Mouse (Mus musculus): ENCODE results near the gene Cdkn2aipnl.
A peak's percentile ranks its signal among the peaks of the same experiment; 100 is the strongest.

The Cdkn2aipnl gene

GRCm38 (mm10) chr11:51967443-51968401 lies at the start of gene Cdkn2aipnl:
Cdkn2aipnl (plus strand) TSS chr11:51967661.
- DNase-seq: peak; percentile 96

GRCm38 (mm10) chr11:51917951-51918350 lies 49.5 kb upstream of the Cdkn2aipnl start:
- no peak for DNase-seq

- no peak for DNase-seq
These were observed 48.9 kb upstream of the Cdkn2aipnl start for GRCm38 (mm10) chr11:51918576-51918975.

- no peak for DNase-seq
These were observed 45.9 kb upstream of the Cdkn2aipnl start for GRCm38 (mm10) chr11:51921355-51922125.

- DNase-seq: no peak
These were observed 45.0 kb upstream of the Cdkn2aipnl start for GRCm38 (mm10) chr11:51922421-51922841.

GRCm38 (mm10) chr11:51925595-51925994 lies 41.9 kb upstream of the Cdkn2aipnl start:
- DNase-seq: no peak

GRCm38 (mm10) chr11:51926385-51926784 lies 41.1 kb upstream of the Cdkn2aipnl start:
- DNase-seq: no peak

- DNase-seq: no peak
These were observed 40.4 kb upstream of the Cdkn2aipnl start for GRCm38 (mm10) chr11:51927106-51927505.

- DNase-seq: no peak
These were observed 36.3 kb upstream of the Cdkn2aipnl start for GRCm38 (mm10) chr11:51931138-51931537.

- DNase-seq: no peak
These were observed 35.7 kb upstream of the Cdkn2aipnl start for GRCm38 (mm10) chr11:51931790-51932189.

GRCm38 (mm10) chr11:51934230-51934629 lies 33.2 kb upstream of the Cdkn2aipnl start:
- DNase-seq: no peak

GRCm38 (mm10) chr11:51935636-51936434 lies 31.6 kb upstream of the Cdkn2aipnl start:
- no peak for DNase-seq

GRCm38 (mm10) chr11:51937361-51937781 lies 30.1 kb upstream of the Cdkn2aipnl start:
- no peak for DNase-seq

GRCm38 (mm10) chr11:51938817-51939589 lies 28.5 kb upstream of the Cdkn2aipnl start:
- DNase-seq: no peak

GRCm38 (mm10) chr11:51939590-51939955 lies 27.9 kb upstream of the Cdkn2aipnl start:
- no peak for DNase-seq

- DNase-seq: no peak
These were observed 26.9 kb upstream of the Cdkn2aipnl start for GRCm38 (mm10) chr11:51940511-51940955.

GRCm38 (mm10) chr11:51942602-51943499 lies 24.6 kb upstream of the Cdkn2aipnl start:
- DNase-seq: no peak

- no peak for DNase-seq
These were observed 24.0 kb upstream of the Cdkn2aipnl start for GRCm38 (mm10) chr11:51943500-51943841.

GRCm38 (mm10) chr11:51944239-51944638 lies 23.2 kb upstream of the Cdkn2aipnl start:
- DNase-seq: no peak

- peak; percentile 19 for DNase-seq
These were observed 21.9 kb upstream of the Cdkn2aipnl start for GRCm38 (mm10) chr11:51945548-51945947.

- DNase-seq: no peak
These were observed 21.3 kb upstream of the Cdkn2aipnl start for GRCm38 (mm10) chr11:51946144-51946543.

All from cerebellum, adult 8-10 months (tissue).